Mouse (Mus musculus) cerebellum, postnatal 36 days (tissue): ENCODE measurements at regions not wholly inside any gene's neighbourhood (a gene's known extent, or its start where the extent isn't known, plus 50 kb on each side); places are given as distances from the start of the nearest gene placed in this dataset.
A peak's percentile ranks its signal among the peaks of the same experiment; 100 is the strongest.

Experiments used
- DNase-seq, 2 experiments: peaks; one replicate each; pipeline ENCODE4 v3.0.0; 2021 to 2022; ENCODE audit warnings: mixed read lengths in 2 of 2

- no peak for DNase-seq
Measured at GRCm38 (mm10) chr2:21129621-21130020, 75.5 kb downstream of the Enkur start.

GRCm38 (mm10) chr2:21126531-21126930 is 78.6 kb downstream of the Enkur start:
- DNase-seq = peak; percentile 38 to 42

GRCm38 (mm10) chr2:21122421-21122820 is 82.7 kb downstream of the Enkur start:
- no peak for DNase-seq

- no peak for DNase-seq
Measured at GRCm38 (mm10) chr2:21121663-21122062, 83.5 kb downstream of the Enkur start.

- DNase-seq = no peak
Measured at GRCm38 (mm10) chr2:21116817-21117216, 88.3 kb downstream of the Enkur start.

- no peak for DNase-seq
Measured at GRCm38 (mm10) chr2:21111527-21111926, 93.6 kb downstream of the Enkur start.

- DNase-seq = no peak
Measured at GRCm38 (mm10) chr2:21100248-21100808, 104.8 kb downstream of the Enkur start.

- peak; percentile 83 for DNase-seq
Measured at GRCm38 (mm10) chr2:21091058-21091971, 113.8 kb downstream of the Enkur start.

GRCm38 (mm10) chr2:21085517-21085916 is 116.8 kb upstream of the Arhgap21 start:
- DNase-seq = no peak

GRCm38 (mm10) chr2:21067292-21067850 is 98.7 kb upstream of the Arhgap21 start:
- DNase-seq = no peak

- DNase-seq = no peak
Measured at GRCm38 (mm10) chr2:21060347-21060650, 91.6 kb upstream of the Arhgap21 start.

- no peak for DNase-seq
Measured at GRCm38 (mm10) chr2:21059618-21060346, 91.1 kb upstream of the Arhgap21 start.

- DNase-seq = no peak
Measured at GRCm38 (mm10) chr2:21058940-21059339, 90.3 kb upstream of the Arhgap21 start.

GRCm38 (mm10) chr2:21056450-21057210 is 87.9 kb upstream of the Arhgap21 start:
- DNase-seq = no peak

- no peak for DNase-seq
Measured at GRCm38 (mm10) chr2:21055416-21055815, 86.7 kb upstream of the Arhgap21 start.

- DNase-seq = no peak
Measured at GRCm38 (mm10) chr2:21054325-21055082, 85.8 kb upstream of the Arhgap21 start.

GRCm38 (mm10) chr2:21053596-21053995 is 84.9 kb upstream of the Arhgap21 start:
- no peak for DNase-seq

GRCm38 (mm10) chr2:21048996-21049395 is 80.3 kb upstream of the Arhgap21 start:
- no peak for DNase-seq

- no peak for DNase-seq
Measured at GRCm38 (mm10) chr2:21048226-21048625, 79.5 kb upstream of the Arhgap21 start.

GRCm38 (mm10) chr2:21046503-21047116 is 77.9 kb upstream of the Arhgap21 start:
- DNase-seq = peak; percentile 9 to 15

GRCm38 (mm10) chr2:21044781-21045180 is 76.1 kb upstream of the Arhgap21 start:
- no peak for DNase-seq
